Mouse (Mus musculus) ES-E14 (cell line): ENCODE data around the gene Efna1.

Experiments used
- ZC3H11A ChIP-seq: IDR thresholded peaks from 2 replicates; pipeline ENCODE4 v1.6.1; 2012; ENCODE audit warnings: low read depth, mild to moderate bottlenecking, inconsistent platforms, low read length, borderline replicate concordance
- ZNF384 ChIP-seq: IDR thresholded peaks from 2 replicates; pipeline ENCODE4 v1.6.1; 2012; ENCODE audit warnings: low read depth, low read length, inconsistent platforms

GRCm38 (mm10) chr3:89292303-89292702 lies 11.4 kb upstream of the Efna1 start:
- no peak for TF ChIP-seq ZC3H11A
- no peak for TF ChIP-seq ZNF384
